Mouse (Mus musculus): ENCODE measurements around the gene Ptprk.

DNA sequence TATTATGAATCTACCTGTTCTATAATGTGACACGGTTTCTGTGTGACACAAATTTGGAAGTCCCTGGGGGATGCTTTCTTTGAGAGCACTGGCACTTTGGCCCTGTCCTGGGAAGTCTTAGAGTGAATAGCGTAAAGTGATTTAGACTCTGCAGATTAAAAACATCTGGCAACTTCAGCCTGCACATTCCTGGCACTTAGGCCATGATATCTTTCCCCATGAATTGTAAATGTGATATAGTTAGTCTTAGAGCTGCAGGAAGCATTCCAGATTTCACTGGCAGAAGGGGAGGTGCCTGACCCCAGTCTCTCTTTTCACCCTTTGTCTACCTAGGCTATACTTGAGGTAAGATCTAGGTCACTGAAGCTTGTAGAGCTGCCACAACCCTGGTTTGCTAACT is 295.2 kb downstream of the Ptprk start:
- TF ChIP-seq POLR2A (IDR thresholded peaks at IDR 0.05; ENCODE audit: insufficient read length, low read depth) (no peak), USF1 (IDR thresholded peaks at IDR 0.05; ENCODE audit: low read depth) (no peak)

Data from myocyte (in vitro differentiated cells).